Mouse (Mus musculus): ENCODE data around the gene BC004004. TPM values are rescaled to one million over a fixed set of nuclear protein-coding genes. Genes with fewer than 3 reads are reported as not detected.
"Not testable (repeated sequence)": the region's sequence is repeated elsewhere in the genome, so short reads cannot be mapped to it uniquely, and the experiment has no call there.

BC004004 gene
- polyA plus RNA-seq, 1 experiment from 2014 or later, result 71.1 TPM

- H3K4me1 ChIP-seq (ENCODE audit: insufficient read depth), result peaks cover 14% of the 10 kb centered on the region
- no peak overlapping the region for H3K9ac ChIP-seq
- H3K27ac ChIP-seq (ENCODE audit: low read depth), result peak overlapping the region; percentile 83
- no peak for TF ChIP-seq CTCF (IDR thresholded peaks at IDR 0.05; ENCODE audit: low read depth)
- ATAC-seq (ENCODE audit: insufficient read depth), result peak; percentile 62; the same call in 1 of the 2 replicates
- no peak overlapping the region for H3K4me2 ChIP-seq
- peaks cover 67% of the 10 kb centered on the region for H3K36me3 ChIP-seq (ENCODE audit: insufficient read depth)
- peak; percentile 85 for DNase-seq
- no peaks in the 10 kb centered on the region for H3K27me3 ChIP-seq (ENCODE audit: insufficient read depth, low read length)
- no peaks in the 10 kb centered on the region for H3K9me3 ChIP-seq (ENCODE audit: low read depth, low read length)
- H3K4me3 ChIP-seq (ENCODE audit: low read depth, low read length), result no peak overlapping the region
- 53% methylated on average over 15 of the region's 15 CpGs for WGBS
Measured at GRCm38 (mm10) chr17:29251608-29252390, 16.8 kb upstream of the BC004004 start.

GRCm38 (mm10) chr17:29253236-29253635, 15.4 kb upstream of the BC004004 start:
- WGBS, result 88% methylated on average over 2 of the region's 2 CpGs
- no peak overlapping the region for H3K4me2 ChIP-seq
- no peak overlapping the region for H3K27ac ChIP-seq (ENCODE audit: low read depth)
- no peak for DNase-seq
- H3K27me3 ChIP-seq (ENCODE audit: insufficient read depth, low read length), result no peaks in the 10 kb centered on the region
- H3K36me3 ChIP-seq (ENCODE audit: insufficient read depth), result peaks cover 81% of the 10 kb centered on the region
- no peak overlapping the region for H3K9ac ChIP-seq
- no peak for ATAC-seq (ENCODE audit: insufficient read depth)
- peaks cover 18% of the 10 kb centered on the region for H3K4me1 ChIP-seq (ENCODE audit: insufficient read depth)
- H3K4me3 ChIP-seq (ENCODE audit: low read depth, low read length), result no peak overlapping the region
- no peaks in the 10 kb centered on the region for H3K9me3 ChIP-seq (ENCODE audit: low read depth, low read length)
- TF ChIP-seq CTCF (IDR thresholded peaks at IDR 0.05; ENCODE audit: low read depth), result no peak

GRCm38 (mm10) chr17:29253684-29254083, 14.9 kb upstream of the BC004004 start:
- H3K36me3 ChIP-seq (ENCODE audit: insufficient read depth), result peaks cover 82% of the 10 kb centered on the region
- no peak for TF ChIP-seq CTCF (IDR thresholded peaks at IDR 0.05; ENCODE audit: low read depth)
- WGBS, result 69% methylated on average over 9 of the region's 9 CpGs
- H3K4me3 ChIP-seq (ENCODE audit: low read depth, low read length), result no peak overlapping the region
- H3K27ac ChIP-seq (ENCODE audit: low read depth), result peak overlapping the region; percentile 44; the same call in 1 of the 2 replicates
- no peak overlapping the region for H3K4me2 ChIP-seq
- H3K9me3 ChIP-seq (ENCODE audit: low read depth, low read length), result no peaks in the 10 kb centered on the region
- H3K27me3 ChIP-seq (ENCODE audit: insufficient read depth, low read length), result no peaks in the 10 kb centered on the region
- no peak overlapping the region for H3K9ac ChIP-seq
- ATAC-seq (ENCODE audit: insufficient read depth) (no peak), DNase-seq (no peak)
- peaks cover 18% of the 10 kb centered on the region for H3K4me1 ChIP-seq (ENCODE audit: insufficient read depth)

DNA sequence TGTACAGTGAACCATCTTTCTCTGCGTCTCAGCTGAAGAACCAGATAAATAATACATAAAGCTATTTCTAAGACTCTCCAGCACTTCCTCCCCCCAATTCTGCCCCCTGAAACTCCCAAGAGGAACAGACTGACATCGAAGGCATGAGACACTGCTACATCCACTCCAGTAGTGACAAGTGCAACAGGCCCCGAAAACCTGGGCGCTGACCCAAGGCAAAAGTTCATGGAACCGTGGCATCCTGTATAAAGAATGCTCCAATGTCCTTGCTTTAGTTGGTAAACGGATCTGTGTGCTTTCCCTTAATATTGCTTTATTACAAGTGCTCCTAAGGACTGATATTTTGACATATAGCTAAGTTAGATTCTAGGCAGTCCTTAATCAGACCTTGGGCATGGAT, 13.8 kb upstream of the BC004004 start:
- ATAC-seq (ENCODE audit: insufficient read depth); H3K27ac ChIP-seq (ENCODE audit: low read depth); H3K9ac ChIP-seq; DNase-seq; H3K4me2 ChIP-seq; H3K9me3 ChIP-seq (ENCODE audit: low read depth, low read length); H3K4me3 ChIP-seq (ENCODE audit: low read depth, low read length); H3K27me3 ChIP-seq (ENCODE audit: insufficient read depth, low read length): not testable (repeated sequence)
- Histone ChIP-seq H3K4me1 (ENCODE audit: insufficient read depth) (peaks cover 18% of the 10 kb centered on the region), H3K36me3 (ENCODE audit: insufficient read depth) (peaks cover 82% of the 10 kb centered on the region)
- WGBS, result 86% methylated on average over 6 of the region's 6 CpGs

DNA sequence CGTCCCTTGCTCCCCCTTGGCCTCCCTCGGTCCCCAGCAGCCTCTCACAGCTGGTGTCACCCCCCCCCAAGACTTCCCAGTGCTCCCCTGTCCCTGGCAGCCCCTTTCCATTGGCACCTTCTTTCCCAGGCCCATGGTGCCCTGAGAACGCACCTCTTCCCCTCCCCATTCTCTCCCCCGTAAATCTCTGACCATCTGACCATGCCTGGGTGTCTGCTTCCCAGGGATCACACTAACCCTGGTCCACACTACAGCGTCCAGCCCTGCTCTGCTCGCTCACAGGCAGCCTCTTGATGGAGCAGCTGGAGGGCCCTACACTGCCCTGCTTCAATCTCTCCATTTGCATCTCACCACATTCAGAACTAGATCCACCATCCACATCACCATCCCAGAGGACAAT, 12.1 kb upstream of the BC004004 start:
- WGBS, result 69% methylated on average over 6 of the region's 6 CpGs

DNA sequence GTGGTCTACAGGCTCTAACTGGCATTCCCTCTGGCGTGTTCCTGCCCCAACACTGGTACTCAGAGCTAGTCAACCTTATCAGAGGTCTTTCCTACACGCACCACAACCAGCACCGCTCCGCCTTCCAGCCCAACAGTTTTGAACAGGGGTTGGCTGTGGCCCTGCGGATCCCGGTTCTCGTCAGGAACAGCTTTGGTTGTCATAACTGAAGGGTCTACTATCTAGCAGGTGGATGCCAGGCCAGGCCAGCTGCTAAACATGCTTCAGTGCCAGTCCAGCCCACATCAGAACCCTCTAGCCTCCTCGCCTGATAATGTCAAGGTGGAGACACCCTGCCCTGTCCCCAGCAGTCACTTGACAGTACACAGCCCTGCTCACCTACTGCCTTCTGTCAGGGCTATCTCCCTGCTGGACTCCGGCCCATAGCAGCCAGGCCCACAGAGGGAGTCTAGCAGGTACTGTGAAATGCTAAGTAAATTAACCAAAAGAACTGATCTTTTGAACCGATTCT, 11.5 kb upstream of the BC004004 start:
- TF ChIP-seq CTCF (IDR thresholded peaks at IDR 0.05; ENCODE audit: low read depth), result no peak
- Histone ChIP-seq H3K27me3 (ENCODE audit: insufficient read depth, low read length) (no peaks in the 10 kb centered on the region), H3K36me3 (ENCODE audit: insufficient read depth) (peaks cover 81% of the 10 kb centered on the region), H3K4me2 (no peak overlapping the region), H3K4me3 (ENCODE audit: low read depth, low read length) (no peak overlapping the region), H3K9me3 (ENCODE audit: low read depth, low read length) (no peaks in the 10 kb centered on the region), H3K9ac (no peak overlapping the region), H3K27ac (ENCODE audit: low read depth) (peak overlapping the region; percentile 70; the same call in 1 of the 2 replicates), H3K4me1 (ENCODE audit: insufficient read depth) (peaks cover 9% of the 10 kb centered on the region)
- no peak for DNase-seq
- ATAC-seq (ENCODE audit: insufficient read depth), result no peak
- 83% methylated on average over 10 of the region's 10 CpGs for WGBS

More for the DNA sequence above, 12.1 kb upstream of the BC004004 start:
- no peak for TF ChIP-seq CTCF (IDR thresholded peaks at IDR 0.05; ENCODE audit: low read depth)
- H3K36me3 ChIP-seq (ENCODE audit: insufficient read depth), result peaks cover 83% of the 10 kb centered on the region
- H3K9ac ChIP-seq, result no peak overlapping the region
- ATAC-seq (ENCODE audit: insufficient read depth) (no peak), DNase-seq (no peak)
- H3K4me3 ChIP-seq (ENCODE audit: low read depth, low read length), result no peak overlapping the region
- H3K27me3 ChIP-seq (ENCODE audit: insufficient read depth, low read length), result no peaks in the 10 kb centered on the region
- H3K4me2 ChIP-seq, result no peak overlapping the region
- peaks cover 14% of the 10 kb centered on the region for H3K4me1 ChIP-seq (ENCODE audit: insufficient read depth)
- no peak overlapping the region for H3K27ac ChIP-seq (ENCODE audit: low read depth)
- no peaks in the 10 kb centered on the region for H3K9me3 ChIP-seq (ENCODE audit: low read depth, low read length)

GRCm38 (mm10) chr17:29258025-29258558, 10.5 kb upstream of the BC004004 start:
- Histone ChIP-seq H3K4me1 (ENCODE audit: insufficient read depth) (peaks cover 8% of the 10 kb centered on the region), H3K9me3 (ENCODE audit: low read depth, low read length) (no peaks in the 10 kb centered on the region), H3K27ac (ENCODE audit: low read depth) (peak overlapping the region; percentile 70), H3K4me3 (ENCODE audit: low read depth, low read length) (no peak overlapping the region), H3K9ac (no peak overlapping the region; the same call in 1 of the 2 replicates), H3K4me2 (no peak overlapping the region), H3K27me3 (ENCODE audit: insufficient read depth, low read length) (no peaks in the 10 kb centered on the region), H3K36me3 (ENCODE audit: insufficient read depth) (peaks cover 78% of the 10 kb centered on the region)
- ATAC-seq (ENCODE audit: insufficient read depth) (no peak), DNase-seq (peak; percentile 37)
- TF ChIP-seq CTCF (IDR thresholded peaks at IDR 0.05; ENCODE audit: low read depth), result no peak
- WGBS, result 61% methylated on average over 10 of the region's 10 CpGs

All from lung, embryonic 14.5 days (tissue).